Mouse (Mus musculus) ovary, postnatal 36 days (tissue): ENCODE measurements around the gene Nav2.

Experiments used
- DNase-seq: peaks from one replicate; pipeline ENCODE4 v3.0.0; 2022; ENCODE audit warnings: low spot score, mixed read lengths

Gene Nav2

DNA sequence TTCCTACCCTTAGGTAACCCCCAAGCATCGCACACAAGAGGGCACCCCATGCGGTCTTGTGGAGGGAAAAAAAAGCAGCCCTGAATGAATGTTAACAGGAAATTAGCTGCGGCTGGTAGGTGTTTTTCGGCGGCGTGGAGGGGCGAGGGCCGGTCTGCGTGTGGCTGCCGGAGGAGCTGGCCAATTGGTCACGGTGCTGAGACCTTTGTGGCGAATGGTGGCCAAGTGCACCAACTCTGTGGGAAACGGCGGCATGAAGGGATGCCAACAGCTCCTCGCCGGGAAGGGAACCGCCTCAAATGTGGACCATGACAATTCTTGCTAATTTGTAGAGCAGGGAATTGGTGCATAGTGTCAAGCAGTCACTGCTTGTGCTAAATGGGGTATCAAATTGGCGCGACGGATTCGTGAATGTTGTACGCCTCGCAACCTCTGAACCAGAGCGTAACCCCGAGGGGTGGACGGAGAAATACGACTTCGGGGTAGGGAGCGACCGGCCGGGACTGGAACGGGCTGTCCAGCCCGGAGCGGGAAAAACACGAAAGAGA lies 726.6 kb downstream of the Nav2 start:
- no peak for DNase-seq

DNA sequence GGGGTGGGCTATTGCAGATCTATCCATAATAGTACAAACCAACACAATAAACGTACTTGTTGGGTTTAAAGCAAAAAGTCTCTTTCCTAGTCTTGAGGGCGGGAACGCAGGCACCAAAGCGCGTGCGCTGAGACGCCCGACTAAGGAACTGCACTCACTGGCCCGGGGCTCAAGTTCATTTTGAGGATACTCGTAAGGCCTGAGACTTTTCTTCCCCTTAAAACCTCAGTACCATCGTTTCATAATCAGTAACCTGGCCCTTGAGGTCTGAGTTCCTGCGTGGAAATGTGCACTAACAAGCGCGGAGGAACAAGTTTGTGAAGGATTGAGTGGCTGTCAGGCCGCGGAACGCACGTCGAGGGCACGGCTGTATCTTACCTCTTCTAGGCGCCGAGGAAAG lies 727.5 kb downstream of the Nav2 start:
- no peak for DNase-seq

DNA sequence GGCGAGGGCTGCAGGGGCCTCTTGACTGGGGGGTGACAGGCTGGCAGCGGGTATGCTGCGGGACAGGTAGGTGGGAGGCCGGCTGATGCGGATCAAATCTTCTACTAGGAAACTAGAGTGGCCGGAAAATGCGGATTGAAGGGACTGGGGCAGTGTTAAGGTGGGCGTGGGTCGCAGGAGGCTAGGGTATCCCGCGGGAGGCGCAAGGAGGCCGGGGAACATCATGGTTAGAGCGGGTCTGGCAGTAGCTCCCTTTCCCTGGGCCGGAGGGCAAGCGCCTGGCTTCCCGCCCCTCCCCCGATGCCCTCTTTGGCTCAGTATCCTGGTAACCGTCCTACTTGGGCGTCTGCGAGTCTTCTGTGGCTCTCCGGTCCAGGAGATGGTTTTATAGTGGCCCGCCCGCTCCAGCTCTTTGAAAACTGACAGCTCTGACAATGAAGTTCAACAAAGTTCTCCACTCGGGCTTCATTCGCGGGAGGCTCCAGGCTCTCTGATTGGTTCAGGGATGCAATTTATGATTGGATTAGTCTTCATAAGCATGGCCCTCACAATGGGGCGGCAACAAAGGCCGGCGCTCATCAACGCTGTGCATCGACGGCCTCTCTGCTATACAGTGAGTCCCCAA lies 728.1 kb downstream of the Nav2 start, which contains the start of gene Dbx1:
Gene Dbx1, minus strand, starts transcription at position 359 of the 625 bp plus-strand sequence.
- no peak for DNase-seq

DNA sequence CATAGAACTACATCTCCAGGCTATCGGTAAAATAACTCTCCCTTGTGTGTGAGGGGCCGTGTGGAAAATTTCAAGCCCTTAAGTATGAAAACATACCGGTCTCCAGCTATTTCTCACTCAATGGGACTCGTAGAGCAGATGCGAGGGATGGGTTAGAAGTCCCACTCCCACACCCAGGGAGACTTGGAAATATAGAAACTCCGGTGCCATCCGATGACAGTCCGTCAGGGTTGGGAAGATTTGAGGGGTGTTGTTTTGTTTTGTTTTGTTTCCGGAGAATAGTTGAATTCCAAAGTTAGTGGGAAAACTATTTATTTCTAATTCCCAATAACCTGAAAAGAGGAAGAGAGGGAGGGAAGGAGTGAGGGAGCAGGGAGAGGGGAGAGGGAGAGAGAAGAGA lies 728.8 kb downstream of the Nav2 start:
- no peak for DNase-seq

DNA sequence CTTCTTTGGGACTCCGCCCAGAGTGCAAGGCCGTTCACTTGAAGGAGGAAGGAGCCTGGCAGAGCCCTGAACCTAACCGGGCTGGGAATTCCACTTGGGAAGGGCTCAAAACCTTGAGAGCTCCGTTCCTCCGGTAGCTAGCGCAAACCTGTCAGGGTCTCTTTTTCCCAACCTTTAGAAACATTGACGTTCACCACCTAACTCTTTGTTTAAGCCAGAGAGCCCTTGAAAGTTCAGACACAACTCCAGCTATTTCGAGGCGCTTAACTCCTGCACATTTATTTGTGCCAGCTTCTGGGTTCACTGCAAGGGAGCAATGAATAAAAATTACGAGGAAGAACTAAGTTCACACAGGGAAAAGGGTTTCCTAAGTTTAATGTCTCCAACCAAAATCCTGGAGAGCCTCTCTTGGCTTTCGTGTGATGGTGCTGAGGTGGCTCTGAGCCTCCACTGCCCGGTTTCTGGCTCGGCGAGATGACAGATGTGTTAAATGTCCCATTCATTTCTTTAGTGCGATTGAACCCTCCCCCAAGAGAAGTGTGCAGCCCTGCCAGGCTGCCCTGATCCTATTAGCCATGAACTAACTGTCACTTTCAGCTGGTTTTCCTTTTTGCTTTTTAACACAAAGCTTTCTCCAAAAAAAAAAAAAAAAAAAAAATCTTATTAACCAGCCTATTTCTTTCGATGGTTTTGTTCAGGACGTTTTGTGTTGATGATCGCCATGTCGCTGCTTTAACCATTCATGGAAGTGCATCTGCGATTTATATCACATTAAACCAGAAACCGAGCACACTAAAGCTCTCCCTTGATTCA lies 729.5 kb downstream of the Nav2 start:
- DNase-seq = no peak

DNA sequence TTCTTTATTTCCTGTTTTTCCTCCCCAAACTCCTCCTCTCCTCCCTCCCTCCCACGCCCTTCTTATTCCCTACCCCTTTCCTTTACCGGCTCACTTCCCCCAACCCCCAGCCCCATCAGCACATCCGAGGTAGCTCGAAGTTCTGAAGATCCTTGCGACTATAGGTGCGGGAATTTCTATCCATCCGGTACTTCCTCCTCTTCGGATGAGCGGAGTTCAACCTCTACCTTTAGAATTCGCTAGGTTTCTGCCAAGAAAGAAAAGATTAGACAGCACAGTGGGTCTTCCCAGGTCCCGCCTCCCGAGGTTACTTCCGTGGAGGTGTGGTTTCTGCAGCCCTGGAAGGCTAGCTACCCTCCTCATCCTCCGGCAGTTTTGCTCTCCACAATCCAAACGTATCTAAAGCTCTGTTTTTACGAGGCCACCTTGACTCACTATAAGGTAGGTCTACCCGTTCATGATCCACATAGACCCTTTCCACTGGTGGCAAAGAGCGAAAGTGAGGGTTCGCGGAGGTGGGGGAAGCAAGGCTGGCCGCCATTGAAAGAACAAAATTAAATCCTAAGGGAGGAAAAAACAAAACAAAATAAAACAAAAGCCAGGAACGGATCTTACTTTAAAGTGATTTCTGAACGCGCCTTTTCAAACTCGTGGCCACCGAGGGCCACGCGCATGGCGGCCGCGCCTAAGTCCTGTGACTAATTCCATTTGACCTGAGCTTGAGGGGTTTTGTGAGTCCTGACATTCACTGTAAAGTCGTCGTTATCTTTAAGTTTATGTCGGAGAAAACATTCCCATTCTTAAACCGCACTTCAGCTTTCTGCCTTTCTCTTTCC lies 730.6 kb downstream of the Nav2 start:
- no peak for DNase-seq

DNA sequence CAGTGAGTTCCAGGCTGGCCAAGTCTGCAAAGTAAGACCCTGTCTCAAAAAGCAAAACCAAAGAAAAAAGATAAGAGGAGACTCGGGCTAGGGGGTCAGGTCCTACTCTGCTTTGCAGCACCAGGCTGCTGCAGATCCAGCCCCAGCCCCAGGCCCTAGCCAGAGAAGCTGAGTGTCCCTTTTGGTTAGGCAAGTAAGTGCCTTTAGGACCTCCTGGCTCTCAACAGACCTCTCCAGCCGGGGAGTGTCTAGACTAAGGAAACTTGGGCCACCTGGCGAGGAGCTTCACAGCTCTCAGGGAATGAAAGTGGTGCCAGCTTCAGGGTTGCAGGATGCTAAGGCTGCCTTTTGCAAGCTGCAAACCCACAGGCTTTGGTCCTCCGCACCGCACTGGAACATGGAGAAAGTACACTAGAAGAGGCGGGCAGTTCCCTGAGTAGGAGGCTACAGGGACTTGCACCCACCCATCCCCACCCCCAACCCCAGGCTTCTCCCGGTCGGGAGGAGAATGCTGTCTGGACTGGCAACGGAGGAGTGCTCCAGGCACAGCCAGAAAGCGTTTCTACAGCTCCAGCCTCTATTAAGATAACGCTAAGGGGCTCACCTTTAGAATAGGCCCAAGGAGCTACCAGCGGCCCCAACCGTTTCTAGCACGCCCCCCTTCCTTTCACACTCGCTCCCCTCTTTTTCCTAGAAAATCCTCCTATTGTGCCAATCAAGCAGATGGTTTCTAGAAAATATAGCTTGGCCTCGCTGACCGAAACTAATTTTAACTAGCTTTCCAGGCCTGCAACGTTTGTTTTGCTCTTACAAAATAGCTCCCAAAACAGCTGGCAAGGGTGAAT lies 731.6 kb downstream of the Nav2 start:
- no peak for DNase-seq

DNA sequence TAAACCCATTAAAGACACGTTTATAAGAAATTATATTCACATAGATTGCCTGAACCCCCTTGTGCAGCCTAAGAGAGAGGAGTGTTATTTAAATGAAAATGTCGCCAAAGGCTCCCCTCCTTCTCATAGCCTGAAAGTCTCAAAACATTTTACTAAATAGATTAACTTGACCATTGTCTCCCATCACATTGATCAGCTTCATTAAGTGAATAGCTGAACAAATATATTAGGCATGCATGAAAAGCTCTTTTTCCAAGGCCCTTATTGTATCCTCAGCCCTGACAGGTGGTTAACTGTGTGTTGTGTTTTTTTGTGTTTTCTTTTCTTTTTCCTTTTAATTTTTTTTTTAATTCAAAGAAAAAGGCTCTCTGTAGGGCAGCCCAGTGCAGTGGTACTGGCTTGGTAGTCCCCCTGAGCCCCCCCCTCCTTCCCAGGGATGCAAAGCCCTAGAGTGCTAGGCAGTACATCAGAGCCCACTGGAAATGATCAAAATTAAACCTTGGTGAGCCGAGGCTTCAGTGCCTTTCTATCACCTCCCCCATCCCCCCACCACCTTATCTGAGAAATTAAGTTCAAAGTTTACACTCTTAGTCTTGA lies 732.3 kb downstream of the Nav2 start:
- DNase-seq = no peak
